Mouse (Mus musculus) midbrain, embryonic 15.5 days (tissue): Measurements from ENCODE around the gene Zfp131. TPM values are rescaled to one million over a fixed set of nuclear protein-coding genes. Genes with fewer than 3 reads are reported as not detected.

Source experiments
- ATAC-seq: fragments of 200-750 bp; cut with Nextera tagmentation; replicated peaks from 2 replicates; pipeline ENCODE4 v1.8.0; 2017; ENCODE audit warnings: moderate TSS enrichment
- H3K27ac ChIP-seq: fragments of 300-500 bp; sonication (generic); 2 replicates; pipeline ENCODE4 v1.5.1; 2015; ENCODE audit warnings: mild to moderate bottlenecking, inconsistent platforms
- H3K27me3 ChIP-seq: fragments of 300-500 bp; sonication (generic); replicated peaks from 2 replicates; pipeline ENCODE4 v1.6.1; 2015; ENCODE audit warnings: inconsistent platforms
- H3K36me3 ChIP-seq: fragments of 300-500 bp; sonication (generic); replicated peaks from 2 replicates; pipeline ENCODE4 v1.6.1; 2015; ENCODE audit warnings: inconsistent platforms
- H3K4me1 ChIP-seq: fragments of 300-500 bp; sonication (generic); 2 replicates; pipeline ENCODE4 v1.6.1; 2015; ENCODE audit warnings: inconsistent platforms
- H3K4me2 ChIP-seq: fragments of 300-500 bp; sonication (generic); 2 replicates; pipeline ENCODE4 v1.6.1; 2015; ENCODE audit warnings: inconsistent platforms, mild to moderate bottlenecking, moderate library complexity
- H3K4me3 ChIP-seq: fragments of 300-500 bp; sonication (generic); 2 replicates; pipeline ENCODE4 v1.5.1; 2015; ENCODE audit warnings: mild to moderate bottlenecking, inconsistent platforms
- H3K9ac ChIP-seq: fragments of 300-500 bp; sonication (generic); 2 replicates; pipeline ENCODE4 v1.6.1; 2015; ENCODE audit warnings: mild to moderate bottlenecking, inconsistent platforms
- H3K9me3 ChIP-seq: fragments of 300-500 bp; sonication (generic); 2 replicates; pipeline ENCODE4 v1.6.1; 2016; ENCODE audit warnings: inconsistent platforms
- WGBS: fragments of 180-500 bp; shearing (Covaris S2); methylation state at CpG from one replicate; pipeline ENCODE4 v1.1.7; 2015; ENCODE audit warnings: mixed read lengths; 5-methylcytosine and 5-hydroxymethylcytosine counted together
- polyA plus RNA-seq: library from polyadenylated mRNA; unstranded; fragments of >200 nt; fragmentation: Nextera tagmentation; extraction: Ambion mirVana; gene quantifications from 2 replicates; pipeline ENCODE4 v1.2.1, GENCODE M21; 2015

The Zfp131 gene
- polyA plus RNA-seq, 1 experiment from 2014 or later: 33.3 TPM

DNA sequence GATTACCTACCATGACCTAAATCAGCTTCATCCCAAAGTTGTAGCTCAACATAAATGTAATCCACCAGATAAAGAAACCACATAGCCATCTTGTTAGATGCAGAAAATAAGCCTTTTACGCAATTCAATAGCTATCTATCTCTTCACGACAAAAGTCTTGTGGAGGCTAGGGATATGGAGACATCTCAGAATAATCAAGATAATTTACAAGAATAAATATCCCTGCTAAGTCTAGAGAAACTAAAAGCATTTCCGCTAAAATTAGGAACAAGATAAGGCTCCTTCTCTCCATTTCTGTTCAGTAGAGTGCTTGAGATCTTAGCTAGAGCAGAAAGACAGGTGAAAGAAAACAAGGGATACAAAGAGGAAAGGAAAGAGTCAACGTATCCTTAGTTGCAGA lies 43.8 kb downstream of the Zfp131 start:
- Histone ChIP-seq H3K4me1 (peaks cover 1% of the 10 kb centered on the region), H3K36me3 (no peaks in the 10 kb centered on the region), H3K4me2 (no peak overlapping the region), H3K27ac (no peak overlapping the region), H3K27me3 (no peaks in the 10 kb centered on the region), H3K4me3 (no peak overlapping the region), H3K9me3 (no peaks in the 10 kb centered on the region), H3K9ac (no peak overlapping the region)
- ATAC-seq: no peak
- WGBS: 88% methylated on average over 4 of the region's 4 CpGs

- Histone ChIP-seq H3K27ac (no peak overlapping the region), H3K4me1 (peaks cover 9% of the 10 kb centered on the region), H3K36me3 (no peaks in the 10 kb centered on the region), H3K27me3 (no peaks in the 10 kb centered on the region), H3K9me3 (no peaks in the 10 kb centered on the region), H3K4me3 (no peak overlapping the region), H3K9ac (no peak overlapping the region), H3K4me2 (no peak overlapping the region)
- no peak for ATAC-seq
- WGBS: 74% methylated on average over 3 of the region's 3 CpGs
These were observed 47.2 kb downstream of the Zfp131 start for GRCm38 (mm10) chr13:119743470-119743869.

GRCm38 (mm10) chr13:119742711-119743415 lies 47.8 kb downstream of the Zfp131 start:
- no peak overlapping the region for H3K4me2 ChIP-seq
- no peak overlapping the region for H3K27ac ChIP-seq
- no peak for ATAC-seq
- WGBS: 91% methylated on average over 6 of the region's 6 CpGs
- H3K4me1 ChIP-seq: peaks cover 9% of the 10 kb centered on the region
- no peak overlapping the region for H3K4me3 ChIP-seq
- no peaks in the 10 kb centered on the region for H3K36me3 ChIP-seq
- no peak overlapping the region for H3K9ac ChIP-seq
- H3K9me3 ChIP-seq: no peaks in the 10 kb centered on the region
- H3K27me3 ChIP-seq: no peaks in the 10 kb centered on the region

DNA sequence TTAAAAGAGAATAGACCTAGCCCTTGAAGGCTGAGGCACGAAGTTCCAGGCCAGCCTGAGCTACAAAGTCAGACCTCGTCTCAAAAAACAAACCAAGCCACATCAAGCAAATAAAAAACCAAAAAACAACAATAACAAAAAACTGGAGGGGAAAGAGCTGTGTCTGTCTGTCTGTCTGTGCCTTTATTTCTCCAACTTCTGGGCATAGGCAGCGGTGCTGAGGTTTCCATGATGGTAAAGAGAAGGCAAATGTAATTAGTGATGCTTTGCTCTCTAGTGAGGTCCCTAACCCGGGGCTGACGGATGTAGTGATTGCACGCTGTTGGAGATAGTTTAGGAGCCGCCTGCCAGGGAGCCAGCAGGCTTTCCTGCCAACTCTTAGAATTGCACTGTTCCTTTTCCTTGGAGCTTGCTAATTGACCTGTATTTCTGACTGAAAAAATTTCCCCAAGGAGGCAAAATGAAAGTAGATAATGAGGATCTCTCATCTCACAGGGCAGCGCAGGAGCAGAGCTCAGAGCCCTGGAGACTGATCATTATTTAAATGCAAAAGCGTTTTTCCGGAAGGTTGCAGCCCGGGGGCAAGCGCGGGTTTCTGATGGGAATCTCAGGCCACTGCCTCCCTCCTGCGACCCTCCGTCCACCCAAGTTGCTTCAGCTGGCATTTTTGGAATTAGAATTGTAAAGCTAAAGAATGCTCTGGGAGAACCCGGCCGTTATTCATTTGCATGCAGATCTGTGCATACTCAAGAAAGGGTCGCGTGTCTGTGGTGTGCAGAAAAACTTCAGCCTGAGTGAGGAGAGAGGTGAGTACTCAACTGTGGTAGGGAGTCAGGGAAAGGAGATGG lies 49.1 kb downstream of the Zfp131 start:
- Histone ChIP-seq H3K4me3 (peak overlapping the region; percentile 10), H3K9ac (no peak overlapping the region), H3K9me3 (no peaks in the 10 kb centered on the region), H3K4me1 (peaks cover 9% of the 10 kb centered on the region), H3K4me2 (peak overlapping the region; percentile 45), H3K27ac (peak overlapping the region; percentile 19; the same call in 1 of the 2 replicates), H3K36me3 (no peaks in the 10 kb centered on the region), H3K27me3 (no peaks in the 10 kb centered on the region)
- peak; percentile 77 for ATAC-seq
- 4% methylated on average over 19 of the region's 19 CpGs for WGBS

DNA sequence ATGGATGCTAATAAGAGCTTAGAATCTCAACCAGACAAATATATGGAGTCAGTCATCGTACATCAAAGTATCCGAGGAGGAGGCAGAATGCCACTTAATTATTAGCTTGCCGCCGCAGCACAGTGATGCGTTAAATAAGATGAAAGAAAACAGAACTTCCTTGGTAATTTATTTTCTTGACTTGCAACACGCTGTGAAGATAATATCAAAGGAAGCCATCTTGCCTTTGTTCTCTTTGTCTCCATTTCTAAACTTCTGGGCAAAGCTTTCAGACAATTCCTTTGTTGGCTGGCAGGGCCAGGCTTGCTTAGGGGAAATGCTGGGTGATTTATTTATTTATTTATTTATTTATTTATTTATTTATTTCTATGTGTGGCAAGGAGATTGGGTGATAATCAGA lies 59.2 kb downstream of the Zfp131 start:
- Histone ChIP-seq H3K9me3 (no peaks in the 10 kb centered on the region), H3K4me3 (no peak overlapping the region), H3K9ac (no peak overlapping the region), H3K4me2 (no peak overlapping the region), H3K27me3 (no peaks in the 10 kb centered on the region), H3K27ac (0 out of 2 replicates have a peak overlapping the region, but pooled peaks have one; percentile 38), H3K4me1 (no peaks in the 10 kb centered on the region; the same call in 1 of the 2 replicates), H3K36me3 (no peaks in the 10 kb centered on the region)
- ATAC-seq: peak; percentile 54
- WGBS: 29% methylated on average over 6 of the region's 6 CpGs

- Histone ChIP-seq H3K4me3 (no peak overlapping the region), H3K27ac (no peak overlapping the region), H3K4me2 (no peak overlapping the region), H3K9ac (no peak overlapping the region), H3K36me3 (no peaks in the 10 kb centered on the region), H3K27me3 (no peaks in the 10 kb centered on the region), H3K4me1 (no peaks in the 10 kb centered on the region; the same call in 1 of the 2 replicates), H3K9me3 (no peaks in the 10 kb centered on the region)
- no peak for ATAC-seq
- WGBS: 93% methylated on average over 7 of the region's 7 CpGs
These were observed 61.3 kb downstream of the Zfp131 start for GRCm38 (mm10) chr13:119729406-119729805.

DNA sequence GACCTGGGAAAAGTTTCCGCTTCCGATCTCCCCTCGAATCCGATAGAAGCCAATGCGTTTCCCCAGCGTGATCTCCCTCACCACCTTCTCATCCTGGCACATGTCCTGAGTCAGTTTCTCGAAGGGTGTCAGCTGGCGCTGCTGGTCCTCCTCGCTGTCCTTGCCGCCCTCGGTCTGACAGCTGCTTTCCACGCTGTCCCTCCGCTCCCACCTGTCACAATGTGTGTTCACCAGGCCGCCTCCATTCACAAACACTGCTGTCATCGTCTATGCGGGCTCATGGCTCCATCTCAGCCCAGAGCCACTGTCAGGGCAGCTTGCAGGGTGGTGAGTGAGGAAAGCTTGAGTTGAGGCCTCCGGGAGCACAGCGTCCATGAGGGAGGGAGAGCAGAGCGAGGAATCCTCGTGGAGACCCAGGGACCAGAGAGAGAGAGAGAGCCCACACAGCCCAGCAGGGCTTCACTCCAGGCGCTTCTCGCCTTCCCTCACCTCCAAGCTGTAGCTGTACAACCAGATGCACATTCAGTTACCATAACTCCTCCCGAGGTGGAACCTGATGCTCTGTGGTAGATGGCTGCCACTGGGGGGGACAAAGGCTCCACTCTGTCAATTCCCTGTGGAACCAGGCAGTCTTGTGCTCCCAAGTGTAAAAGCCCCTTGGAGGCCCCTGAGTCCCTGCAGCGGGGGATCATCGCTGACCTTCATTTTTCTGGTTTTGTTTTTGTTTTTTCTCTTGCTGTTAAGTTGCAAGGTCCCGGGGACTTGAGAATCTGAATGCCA lies 62.9 kb downstream of the Zfp131 start:
- Histone ChIP-seq H3K9ac (no peak overlapping the region), H3K27me3 (no peaks in the 10 kb centered on the region), H3K4me1 (no peaks in the 10 kb centered on the region; the same call in 1 of the 2 replicates), H3K27ac (no peak overlapping the region), H3K4me3 (no peak overlapping the region), H3K9me3 (no peaks in the 10 kb centered on the region), H3K4me2 (no peak overlapping the region), H3K36me3 (no peaks in the 10 kb centered on the region)
- whole genome bisulfite sequencing: 58% methylated on average over 26 of the region's 26 CpGs
- ATAC-seq: no peak

DNA sequence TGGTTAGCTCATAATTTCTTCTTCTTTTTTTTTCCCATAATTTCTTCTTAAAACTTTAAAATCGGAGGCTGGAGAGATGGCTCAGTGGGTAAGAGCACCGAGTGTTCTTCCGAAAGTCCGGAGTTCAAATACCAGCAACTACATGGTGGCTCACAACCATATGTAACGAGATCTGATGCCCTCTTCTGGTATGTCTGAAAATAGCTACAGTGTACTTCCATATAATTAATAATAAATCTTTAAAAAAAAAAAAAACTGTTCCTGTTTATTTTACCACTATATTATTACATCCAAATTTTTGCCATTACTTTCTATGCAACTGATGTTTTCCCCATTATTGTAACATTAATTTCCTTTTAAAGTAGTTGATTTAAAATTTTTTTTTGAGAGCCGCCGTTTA lies 66.1 kb downstream of the Zfp131 start:
- no peak overlapping the region for H3K9ac ChIP-seq
- no peak for ATAC-seq
- H3K4me2 ChIP-seq: no peak overlapping the region
- no peak overlapping the region for H3K27ac ChIP-seq
- 88% methylated on average over 7 of the region's 7 CpGs for WGBS
- H3K9me3 ChIP-seq: no peaks in the 10 kb centered on the region
- H3K36me3 ChIP-seq: no peaks in the 10 kb centered on the region
- H3K4me3 ChIP-seq: no peak overlapping the region
- H3K4me1 ChIP-seq: no peaks in the 10 kb centered on the region; the same call in 1 of the 2 replicates
- no peaks in the 10 kb centered on the region for H3K27me3 ChIP-seq

DNA sequence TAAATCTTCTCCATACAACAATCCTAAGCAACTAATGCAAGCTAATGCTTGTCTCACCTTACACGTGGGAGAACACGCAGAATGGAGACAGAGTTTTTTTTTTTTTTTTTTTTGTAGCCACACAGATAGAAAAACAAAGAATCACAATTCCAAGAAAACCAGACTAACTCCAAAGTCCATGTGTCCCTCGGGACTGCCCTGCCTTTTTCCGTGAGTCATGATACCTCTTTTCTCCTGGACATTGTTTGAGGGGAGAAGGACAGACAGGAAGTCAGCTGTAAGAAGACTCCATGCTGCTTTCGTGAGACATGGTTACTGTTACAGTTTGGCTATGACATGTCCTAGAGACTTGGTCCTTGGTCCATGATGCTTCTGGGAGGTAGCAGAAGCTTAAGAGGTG lies 67.3 kb downstream of the Zfp131 start:
- H3K4me2 ChIP-seq: no peak overlapping the region
- 89% methylated on average over 5 of the region's 5 CpGs for WGBS
- H3K9ac ChIP-seq: no peak overlapping the region
- no peaks in the 10 kb centered on the region for H3K9me3 ChIP-seq
- no peak overlapping the region for H3K4me3 ChIP-seq
- no peak for ATAC-seq
- no peaks in the 10 kb centered on the region; the same call in 1 of the 2 replicates for H3K4me1 ChIP-seq
- H3K27ac ChIP-seq: no peak overlapping the region
- H3K36me3 ChIP-seq: no peaks in the 10 kb centered on the region
- H3K27me3 ChIP-seq: no peaks in the 10 kb centered on the region

- no peak for ATAC-seq
- WGBS: 91% methylated on average over 3 of the region's 3 CpGs
- no peaks in the 10 kb centered on the region for H3K9me3 ChIP-seq
These were observed 68.2 kb downstream of the Zfp131 start for GRCm38 (mm10) chr13:119722447-119722846.

DNA sequence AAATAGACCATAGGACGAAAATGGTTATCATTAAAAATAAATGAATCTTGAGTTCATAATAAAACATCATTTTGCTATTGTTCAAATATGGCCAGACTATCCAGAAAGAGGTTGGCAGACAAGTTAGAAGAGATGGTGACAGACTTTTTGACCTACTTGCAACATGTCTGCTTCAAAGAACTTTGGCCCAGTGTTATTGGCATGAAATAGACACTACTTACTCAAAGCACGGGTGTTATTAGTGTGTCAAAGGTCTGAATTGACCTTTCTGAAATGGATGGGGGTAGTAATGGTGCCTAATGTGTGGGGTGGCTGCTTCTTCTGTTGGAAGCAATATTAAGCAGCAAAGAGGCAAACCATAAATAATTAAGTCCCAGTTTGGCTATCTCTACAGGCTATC lies 74.6 kb downstream of the Zfp131 start:
- H3K9ac ChIP-seq: no peak overlapping the region
- no peak for ATAC-seq
- H3K27ac ChIP-seq: no peak overlapping the region
- H3K9me3 ChIP-seq: no peaks in the 10 kb centered on the region
- H3K36me3 ChIP-seq: peaks cover 4% of the 10 kb centered on the region; the same call in 1 of the 2 replicates
- H3K4me3 ChIP-seq: no peak overlapping the region
- 86% methylated on average over 2 of the region's 2 CpGs for WGBS
- no peaks in the 10 kb centered on the region for H3K27me3 ChIP-seq
- H3K4me2 ChIP-seq: no peak overlapping the region
- no peaks in the 10 kb centered on the region for H3K4me1 ChIP-seq

More at GRCm38 (mm10) chr13:119722447-119722846, 68.2 kb downstream of the Zfp131 start:
- H3K9ac ChIP-seq: no peak overlapping the region
- H3K27me3 ChIP-seq: no peaks in the 10 kb centered on the region
- no peak overlapping the region for H3K27ac ChIP-seq
- no peaks in the 10 kb centered on the region for H3K36me3 ChIP-seq
- no peak overlapping the region for H3K4me2 ChIP-seq
- no peaks in the 10 kb centered on the region for H3K4me1 ChIP-seq
- no peak overlapping the region for H3K4me3 ChIP-seq
